Mouse (Mus musculus) brain, embryonic 18.5 days (tissue): Measurements from ENCODE around the gene Sarnp.

Experiments used
- DNase-seq: peaks from one replicate; pipeline ENCODE4 v3.0.0-alpha.2; 2012; ENCODE audit warnings: low read depth, low spot score

The Sarnp gene

DNA sequence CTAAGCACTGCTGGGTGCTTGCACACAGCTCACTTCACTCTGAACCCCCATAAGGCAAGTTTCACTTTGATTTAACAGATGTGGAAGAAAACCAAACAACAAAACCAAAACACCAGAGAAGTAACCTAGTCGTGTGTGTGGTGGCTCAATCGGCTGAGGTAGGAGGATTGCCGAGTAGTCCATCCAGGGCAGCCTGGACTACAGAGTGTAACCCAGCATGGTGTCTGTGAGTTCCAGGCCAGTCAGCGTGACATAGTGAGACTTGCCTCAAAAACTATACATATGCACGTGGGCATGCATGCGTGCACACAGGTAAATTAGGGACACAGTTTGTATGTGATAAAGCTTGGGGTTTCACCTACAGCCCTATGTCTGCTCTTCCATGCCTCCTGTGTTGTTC, 100.3 kb downstream of the Sarnp start:
- no peak for DNase-seq

DNA sequence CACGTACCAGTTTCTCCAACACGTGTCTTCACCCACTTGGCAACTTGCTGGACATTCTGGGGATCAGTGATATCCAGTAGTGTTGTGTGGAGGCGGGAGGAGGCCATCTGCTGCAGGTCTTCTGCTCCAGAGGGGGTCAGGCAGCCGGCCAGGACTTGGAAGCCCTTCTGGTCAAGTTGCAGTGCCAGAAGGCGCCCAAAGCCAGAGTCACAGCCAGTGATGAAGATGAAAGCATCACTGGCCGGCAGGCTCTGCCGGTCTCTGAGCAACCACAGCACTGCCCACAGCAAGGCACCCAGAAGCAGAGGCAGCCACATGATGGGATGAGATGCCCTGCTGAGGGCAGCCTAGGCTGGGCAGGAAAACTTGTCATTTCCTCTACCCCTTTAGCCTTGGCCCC, 101.1 kb downstream of the Sarnp start:
- DNase-seq: no peak

DNA sequence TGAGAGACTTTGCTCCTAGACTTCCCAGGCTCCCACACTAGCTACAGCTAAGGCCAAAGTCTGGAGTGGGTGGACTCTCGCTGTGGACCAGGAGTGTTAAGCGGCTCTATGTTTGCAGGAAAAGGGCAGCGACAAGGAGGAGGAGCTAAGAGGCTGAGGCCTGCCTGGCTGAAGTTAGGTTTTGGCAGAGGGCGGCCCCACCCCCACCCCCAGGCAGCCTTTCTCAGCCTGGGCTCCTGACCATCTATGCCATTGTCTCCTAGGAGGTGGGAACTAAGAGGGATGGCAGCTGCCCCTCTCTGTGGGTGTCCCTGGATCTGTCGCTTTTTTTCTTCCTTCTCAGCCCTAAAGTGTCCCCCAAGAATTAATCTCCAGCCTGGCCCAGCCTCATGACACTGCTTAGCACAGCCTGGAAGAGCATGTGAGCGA, 102.1 kb downstream of the Sarnp start:
- DNase-seq: no peak

DNA sequence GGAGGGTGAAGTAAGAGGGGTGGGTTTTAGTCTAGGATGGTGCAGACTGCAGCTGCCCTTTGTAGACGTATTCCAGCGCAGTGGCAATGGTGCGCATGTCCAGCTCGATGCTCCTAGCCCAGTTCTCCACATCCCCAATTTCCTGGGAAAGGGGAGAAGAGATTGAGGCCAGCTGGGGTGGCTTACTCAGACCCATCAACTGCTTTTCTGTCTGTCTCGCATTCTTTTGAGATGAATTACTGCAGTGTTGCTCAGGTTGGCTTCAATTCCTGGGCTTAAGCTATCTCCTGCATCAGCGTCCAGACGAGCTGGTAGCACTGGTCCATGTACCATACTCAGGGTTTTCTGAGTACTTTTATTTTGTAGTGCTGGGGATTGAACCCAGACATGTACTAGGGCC, 102.8 kb downstream of the Sarnp start:
- no peak for DNase-seq

- DNase-seq: no peak
These were observed 103.6 kb downstream of the Sarnp start for GRCm38 (mm10) chr10:128920736-128921161.

DNA sequence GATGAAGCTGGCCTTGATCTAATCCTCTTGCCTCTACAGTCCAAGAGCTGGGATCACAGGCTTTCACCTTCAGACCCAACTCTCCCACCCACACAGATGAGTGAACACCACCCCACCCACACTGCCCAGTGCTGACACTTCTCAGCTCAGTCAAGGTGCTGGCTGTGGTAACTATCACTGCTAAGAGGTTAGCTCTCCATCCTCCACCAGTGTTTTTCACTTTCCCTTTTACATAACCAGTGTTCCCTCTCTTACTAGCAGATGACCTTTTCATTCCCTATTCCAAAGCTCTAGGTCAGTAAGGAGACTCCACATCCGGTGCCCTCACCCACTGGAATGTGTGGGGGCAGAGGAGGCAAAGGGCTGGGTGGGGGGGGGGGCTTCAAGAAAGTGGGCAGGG, 104.1 kb downstream of the Sarnp start:
- DNase-seq: no peak

GRCm38 (mm10) chr10:128921883-128922821, 105.0 kb downstream of the Sarnp start:
- DNase-seq: no peak

DNA sequence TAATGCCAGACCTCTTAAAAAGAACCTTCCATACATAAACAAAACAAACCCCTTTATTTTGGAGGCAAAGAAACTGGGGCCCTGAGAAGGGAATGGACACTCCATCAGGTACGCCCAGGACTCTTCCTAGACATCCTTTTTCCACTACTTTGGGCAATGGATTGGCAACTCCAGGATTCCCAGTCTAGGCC, 105.6 kb downstream of the Sarnp start, which contains the start of gene Rdh5:
Gene Rdh5, minus strand, starts transcription at position 67 of the 191 bp plus-strand sequence.
- no peak for DNase-seq

DNA sequence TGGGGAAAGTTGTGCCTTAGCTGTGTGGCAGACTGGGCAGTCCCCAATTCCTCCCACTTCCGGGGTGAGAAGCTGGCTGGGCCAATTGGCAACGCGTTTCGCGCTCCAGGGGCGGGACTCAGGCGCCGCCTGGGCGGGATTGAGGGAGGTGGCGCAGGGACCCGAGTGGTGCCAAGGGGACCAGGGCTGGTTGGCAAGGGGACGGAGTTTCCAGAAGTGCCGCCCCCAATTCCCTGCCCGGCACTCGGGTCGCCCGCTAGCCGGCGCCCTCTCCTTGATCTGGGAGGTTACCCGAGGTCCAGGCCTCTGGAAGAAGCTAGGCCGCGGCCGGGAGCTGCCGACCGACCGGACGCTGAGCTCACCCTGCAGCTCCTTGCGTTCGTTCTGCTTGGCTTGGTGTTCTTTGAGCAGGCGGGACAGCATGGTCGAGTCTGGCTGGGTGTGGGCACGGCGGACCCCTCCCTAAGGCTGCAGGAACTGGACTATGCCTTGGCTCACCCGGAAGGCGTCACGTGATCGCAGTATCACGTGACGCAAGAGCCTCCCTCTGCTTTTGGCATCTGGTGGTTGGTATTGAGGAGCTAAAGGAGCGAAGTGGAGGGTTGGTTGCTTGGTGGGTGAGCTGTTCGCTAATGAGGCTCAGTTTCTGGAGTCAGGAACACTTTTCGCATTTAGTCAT, 106.0 kb downstream of the Sarnp start:
- peak; percentile 86 for DNase-seq

- no peak for DNase-seq
These were observed 106.8 kb downstream of the Sarnp start, which contains the start of gene Bloc1s1 for GRCm38 (mm10) chr10:128923935-128924334. Gene Bloc1s1 (minus strand): TSS chr10:128924035.
